Mouse (Mus musculus) skeletal muscle tissue, adult 2 months (tissue): ENCODE measurements at regions not wholly inside any gene's neighbourhood (a gene's known extent, or its start where the extent isn't known, plus 50 kb on each side); places are given as distances from the start of the nearest gene placed in this dataset.

Experiments
- DNase-seq: peaks from one replicate; pipeline ENCODE4 v3.0.0-alpha.2; 2012; ENCODE audit warnings: low read depth, low spot score

DNA sequence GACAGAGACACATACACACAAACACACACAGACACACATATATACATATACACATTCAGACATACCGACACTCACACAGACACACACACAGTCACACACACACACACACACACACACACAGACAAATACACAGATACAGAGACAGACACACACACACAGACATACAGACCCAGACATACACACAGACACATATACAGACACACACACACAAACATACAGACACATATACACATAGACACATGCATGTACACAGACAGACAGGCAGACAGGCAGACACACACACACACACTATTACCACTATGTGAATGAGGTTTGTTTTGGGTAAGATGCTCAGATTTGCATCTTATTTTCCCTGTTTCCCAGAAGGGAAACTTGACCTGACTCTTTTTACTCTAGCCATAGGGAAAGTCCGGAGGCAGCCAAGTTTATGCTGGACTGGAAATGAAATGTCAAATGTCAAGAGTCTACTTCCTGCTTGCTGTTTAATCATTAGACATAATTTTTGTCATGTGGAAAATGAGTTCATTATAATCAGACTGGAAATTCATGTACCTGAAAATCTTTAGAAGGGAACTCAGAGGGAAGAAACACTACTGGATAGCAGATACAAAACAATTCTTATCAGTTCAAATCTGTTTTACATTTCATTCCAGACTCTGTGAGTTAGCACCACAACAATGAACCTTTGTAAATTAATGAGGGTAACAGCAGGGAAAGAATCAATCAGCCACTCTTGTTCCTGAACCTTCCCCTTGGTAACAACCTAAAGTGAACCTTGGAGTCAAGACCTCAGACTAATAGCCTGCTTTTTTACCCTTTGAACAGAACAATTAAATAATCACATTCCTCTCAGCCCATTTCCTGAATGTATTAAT, 651.1 kb downstream of the Gsdmc2 start:
- no peak for DNase-seq

GRCm38 (mm10) chr15:63191731-63192130, 653.2 kb downstream of the Gsdmc2 start:
- DNase-seq, result no peak

DNA sequence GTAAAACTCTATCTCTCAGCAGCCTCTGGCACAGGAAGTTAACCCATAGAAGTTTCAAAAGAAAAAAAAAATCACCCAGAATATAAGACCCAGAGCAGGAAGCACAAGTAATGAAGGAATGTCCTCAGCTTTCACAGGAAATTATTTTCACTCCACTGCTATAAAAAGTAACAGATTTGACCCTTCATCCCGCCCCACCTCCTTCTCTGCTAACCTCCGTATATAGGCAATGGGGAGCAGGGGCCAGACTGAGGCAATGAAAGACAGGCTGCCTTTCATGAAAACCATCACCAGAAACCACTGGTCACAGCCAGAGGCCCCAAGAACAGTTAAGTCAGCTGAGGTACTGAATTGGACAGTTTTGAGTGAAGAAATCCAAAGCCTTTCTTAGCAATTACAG, 654.9 kb downstream of the Gsdmc2 start:
- no peak for DNase-seq

- no peak for DNase-seq
Measured at GRCm38 (mm10) chr15:63171003-63171402, 674.0 kb downstream of the Gsdmc2 start.

- DNase-seq, result no peak
Measured at GRCm38 (mm10) chr15:63170171-63170570, 674.8 kb downstream of the Gsdmc2 start.

DNA sequence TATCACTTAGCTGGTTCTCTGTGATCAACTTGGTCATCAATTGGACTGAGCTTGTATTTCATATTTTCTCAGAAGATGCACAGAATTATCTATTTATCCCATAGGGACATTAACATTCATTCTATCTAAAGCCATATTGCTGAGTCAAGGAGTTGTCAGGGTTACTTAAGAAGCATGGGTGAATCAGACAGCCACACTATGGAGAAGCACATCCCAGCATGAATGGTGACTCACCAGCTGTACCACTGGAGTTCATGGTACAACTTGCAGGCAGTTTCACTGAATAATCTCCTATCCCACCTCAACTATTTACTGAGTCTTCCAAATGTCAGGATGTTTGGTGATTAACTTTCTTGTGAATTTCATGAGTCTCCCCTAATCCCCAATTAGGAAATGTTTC, 678.6 kb downstream of the Gsdmc2 start:
- no peak for DNase-seq

DNA sequence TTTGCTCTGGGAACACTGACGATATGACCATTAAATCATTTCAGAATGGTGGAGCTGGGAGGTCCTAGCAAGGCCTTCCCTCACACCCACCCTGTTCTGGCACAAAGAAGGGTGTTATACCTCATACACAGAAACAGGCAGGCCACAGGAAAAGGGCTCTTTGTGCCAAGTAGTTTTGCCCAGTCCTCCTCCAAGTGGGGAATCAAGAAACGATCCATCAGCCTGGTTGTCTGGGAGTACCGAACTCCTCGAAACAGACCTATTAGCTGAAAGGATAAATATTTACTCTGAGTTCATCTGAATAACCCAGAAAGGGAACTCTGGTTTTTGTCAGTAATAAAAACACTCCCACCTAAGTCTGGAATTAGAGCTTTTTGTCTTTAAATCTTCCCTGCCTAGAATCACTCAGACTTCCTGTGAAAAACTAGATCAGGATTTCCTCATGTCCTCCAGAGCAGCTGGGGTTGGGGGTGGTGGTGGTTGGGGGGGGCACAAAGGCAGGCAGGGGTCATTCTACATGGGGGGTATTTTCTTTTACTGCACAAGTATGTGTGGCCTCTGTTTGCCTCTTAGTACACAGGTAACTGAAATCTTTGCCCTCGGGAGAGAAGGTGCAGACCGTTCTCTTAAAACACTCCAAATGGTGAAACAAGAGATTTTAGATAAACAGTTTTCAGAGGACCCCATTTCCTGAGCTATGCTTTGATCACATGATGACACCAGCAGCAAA, 681.3 kb downstream of the Gsdmc2 start:
- no peak for DNase-seq

DNA sequence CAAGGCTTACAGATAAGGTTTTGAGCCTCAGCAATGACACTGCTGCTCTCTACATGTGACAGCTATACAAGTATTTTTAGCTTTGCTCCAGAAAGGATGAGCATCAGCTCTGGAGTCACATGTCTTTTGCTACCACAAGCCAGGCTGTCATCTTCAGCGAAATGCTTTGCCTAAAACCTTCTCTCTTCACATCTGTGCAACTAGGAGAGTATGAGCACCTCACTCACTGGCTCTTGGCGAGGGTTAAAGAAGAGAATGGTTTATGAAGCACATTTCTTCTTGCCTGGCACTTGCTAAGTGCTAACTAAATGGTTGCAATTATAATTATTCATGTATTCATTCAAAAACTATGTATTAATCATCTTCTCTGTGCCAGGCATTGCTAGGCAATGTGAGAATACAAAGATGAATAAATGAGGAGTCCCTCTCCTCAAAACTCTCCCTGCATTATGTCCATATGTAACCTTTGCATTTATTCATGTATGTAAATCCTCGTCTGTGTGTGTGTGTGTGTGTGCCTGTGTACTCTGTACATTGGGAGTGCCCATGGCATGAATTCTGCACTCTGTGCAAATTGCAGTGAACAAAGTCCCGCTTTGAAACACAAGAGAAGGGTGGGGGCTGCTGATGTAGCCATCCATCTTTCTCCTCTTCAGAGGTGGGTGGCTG, 682.0 kb downstream of the Gsdmc2 start:
- DNase-seq, result no peak

GRCm38 (mm10) chr15:63123123-63123688, 721.8 kb downstream of the Gsdmc2 start:
- DNase-seq, result no peak

- DNase-seq, result peak; percentile 4
Measured at GRCm38 (mm10) chr15:63112918-63113317, 732.1 kb downstream of the Gsdmc2 start.

- no peak for DNase-seq
Measured at GRCm38 (mm10) chr15:63100093-63100492, 744.9 kb downstream of the Gsdmc2 start.

DNA sequence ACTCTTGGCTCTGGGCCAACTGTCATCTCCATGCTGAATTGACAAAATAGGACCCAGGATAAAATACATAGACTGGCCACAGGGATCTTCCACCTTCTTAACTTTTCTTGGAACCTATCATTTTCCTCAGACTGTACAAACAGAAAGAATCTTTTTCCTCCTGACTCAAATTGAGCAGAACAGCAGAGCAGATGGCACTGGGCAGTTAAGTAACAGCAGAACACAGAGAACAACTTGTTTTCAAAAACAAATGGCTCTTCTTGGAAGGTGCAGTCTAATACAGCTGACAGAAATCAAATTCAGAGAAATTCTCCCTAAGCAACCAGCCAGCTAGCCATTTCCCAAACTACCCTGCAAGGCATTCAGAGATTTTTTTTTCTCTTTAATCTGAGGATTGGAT, 763.0 kb downstream of the Gsdmc2 start:
- DNase-seq, result no peak

DNA sequence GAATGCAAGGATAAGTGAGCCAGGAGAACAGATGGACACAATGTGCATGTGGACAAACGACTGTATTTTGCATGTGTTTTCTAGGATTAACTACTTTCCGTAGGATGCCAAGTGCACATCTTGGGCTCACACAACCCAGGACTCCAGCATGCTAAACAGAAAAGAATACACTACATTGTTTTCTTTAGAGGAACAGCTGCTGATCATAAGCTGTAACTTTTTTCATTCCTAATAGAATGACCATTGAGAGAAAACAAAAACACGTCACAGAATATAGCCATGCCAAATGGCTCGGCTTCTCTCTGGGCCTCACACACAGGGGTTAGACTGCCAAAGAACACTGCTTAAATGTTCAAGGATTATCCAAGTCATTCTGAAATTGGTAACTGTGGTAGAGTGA, 765.2 kb downstream of the Gsdmc2 start:
- DNase-seq, result peak; percentile 78

DNA sequence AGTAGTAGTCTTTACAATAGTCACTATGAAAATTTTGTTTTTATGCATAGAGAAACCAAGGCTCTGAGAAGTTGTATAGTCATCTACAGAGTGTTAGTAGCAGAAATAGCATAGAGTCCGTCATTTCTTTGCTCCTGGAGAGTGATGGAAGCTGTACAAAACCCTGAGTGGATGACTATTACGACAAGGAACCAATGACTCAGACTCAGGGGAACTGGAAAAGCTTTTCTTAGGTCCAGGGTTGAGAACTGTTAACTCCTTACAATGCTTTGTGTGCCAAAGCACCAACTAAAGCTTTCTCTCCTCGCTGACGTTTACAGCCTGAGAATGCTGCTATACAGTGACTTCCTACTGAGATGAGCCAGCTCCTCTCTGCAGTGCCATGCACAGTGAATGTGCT, 773.1 kb downstream of the Gsdmc2 start:
- no peak for DNase-seq

DNA sequence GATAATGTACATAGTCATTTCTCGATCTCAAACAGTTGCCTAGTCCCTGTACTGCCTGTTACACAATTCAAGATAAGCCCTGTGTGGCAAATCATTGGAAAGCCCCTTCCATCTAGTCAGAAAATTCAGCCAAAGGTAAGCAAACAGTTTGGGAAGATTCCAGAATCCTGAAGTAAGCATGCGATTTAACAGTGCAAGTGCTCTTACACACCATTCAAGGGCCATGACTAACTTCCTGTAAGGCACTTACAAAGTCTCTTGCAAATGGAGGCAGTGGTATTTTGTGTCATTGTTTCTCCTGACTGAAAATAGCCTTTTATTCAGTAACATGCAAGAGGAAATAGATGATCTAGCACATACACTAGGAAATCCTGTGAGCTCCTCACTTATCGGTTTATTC, 777.9 kb downstream of the Gsdmc2 start:
- DNase-seq, result no peak

GRCm38 (mm10) chr15:63066020-63066439, 778.9 kb downstream of the Gsdmc2 start:
- peak; percentile 63 for DNase-seq

DNA sequence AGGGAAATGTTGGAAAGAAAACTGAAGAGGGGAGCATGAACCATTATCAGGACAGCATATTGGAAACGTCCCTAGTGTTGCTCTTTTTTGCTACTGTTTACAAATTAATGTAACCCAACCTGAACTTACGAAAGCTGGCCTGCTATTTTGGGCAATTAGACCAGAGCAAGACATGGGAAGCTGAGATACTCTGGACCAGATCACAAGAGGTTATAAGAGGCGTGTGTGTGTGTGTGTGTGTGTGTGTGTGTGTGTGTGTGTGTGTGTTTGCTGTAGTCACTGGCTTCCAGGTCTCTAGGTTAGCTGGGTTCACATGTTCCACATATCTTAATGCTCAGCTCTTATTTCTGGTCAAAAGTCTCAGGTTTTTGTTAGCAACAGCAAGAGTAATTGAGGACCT, 783.1 kb downstream of the Gsdmc2 start:
- peak; percentile 81 for DNase-seq

- DNase-seq, result no peak
Measured at GRCm38 (mm10) chr15:63060826-63061225, 784.2 kb downstream of the Gsdmc2 start.

DNA sequence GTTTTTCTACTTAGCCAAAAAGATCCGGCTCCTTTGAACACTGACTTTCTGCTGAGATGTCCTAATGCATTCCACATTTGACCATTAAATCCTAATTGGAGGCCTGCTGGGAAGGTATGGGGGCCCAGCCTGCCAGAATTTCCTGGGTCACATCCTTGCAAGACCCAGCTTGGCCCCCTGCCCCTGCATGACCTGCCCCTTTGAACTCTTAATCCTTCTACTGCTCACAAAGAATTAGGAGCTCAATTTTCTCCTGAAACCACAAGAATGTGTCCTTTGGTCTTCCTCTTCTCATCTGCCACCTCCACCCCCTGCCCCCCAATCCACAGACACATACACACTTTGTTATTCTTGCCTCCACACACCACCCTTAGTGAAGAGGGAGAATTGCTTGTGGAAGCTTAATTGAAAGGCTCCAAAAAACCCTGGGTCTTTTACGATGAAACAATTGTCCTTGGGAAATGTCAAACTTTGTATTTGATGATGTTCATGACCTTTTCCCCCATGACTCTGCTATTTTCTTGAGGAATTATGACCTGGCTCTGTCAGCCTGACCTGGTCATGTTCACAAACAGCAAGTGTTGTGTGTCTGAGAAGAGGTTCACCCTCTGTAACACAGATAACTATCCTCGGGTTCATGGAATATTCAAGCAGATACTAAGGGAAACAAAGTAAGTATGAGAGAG, 792.3 kb downstream of the Gsdmc2 start:
- no peak for DNase-seq

DNA sequence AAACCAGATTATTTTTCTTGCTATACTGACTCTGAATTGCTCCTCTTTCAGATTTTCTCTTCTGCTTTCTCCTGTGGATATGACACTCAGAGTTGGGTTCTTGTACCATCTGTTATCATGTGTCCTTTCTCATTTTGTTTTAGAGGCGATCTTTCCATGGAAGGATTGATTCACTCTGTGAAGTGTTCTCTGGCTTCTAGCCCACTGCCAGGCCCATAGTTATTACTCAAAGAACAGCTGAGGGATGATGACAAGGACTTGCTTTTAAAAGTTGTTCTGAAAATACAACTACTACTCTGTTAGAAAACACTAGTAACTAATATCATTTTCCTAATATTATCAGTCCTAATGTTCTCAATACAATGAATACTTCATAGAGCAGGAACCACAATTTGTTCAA, 794.9 kb downstream of the Gsdmc2 start:
- DNase-seq, result no peak

DNA sequence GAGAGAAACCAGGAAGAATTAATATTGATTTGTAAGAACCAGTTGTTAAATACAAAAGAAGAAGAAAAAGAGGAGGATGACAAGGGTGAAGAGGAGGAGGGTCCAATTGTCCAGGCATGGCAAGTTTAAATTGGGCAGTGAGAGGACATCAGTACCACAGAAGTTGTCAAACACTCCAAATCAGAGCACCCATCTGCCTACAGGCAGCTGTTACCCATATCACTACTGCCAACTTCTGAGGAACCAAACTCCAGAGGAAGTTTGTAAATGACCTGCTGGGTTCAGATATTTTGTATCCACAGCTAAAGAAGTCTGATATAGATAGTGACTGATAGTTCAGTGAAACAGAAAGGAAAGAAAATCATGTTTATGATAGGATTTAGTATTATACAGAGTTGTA, 802.6 kb downstream of the Gsdmc2 start:
- no peak for DNase-seq
